Mouse (Mus musculus): ENCODE data around the gene Fer. TPM values are rescaled to one million over a fixed set of nuclear protein-coding genes. Genes with fewer than 3 reads are reported as not detected.

Gene Fer
- polyA plus RNA-seq (2014; fragmentation: Nextera tagmentation; extraction: Ambion mirVana) = 28.6 and 33.0 TPM in 2 replicates

GRCm38 (mm10) chr17:63863012-63863630, at the start of gene Fer:
Gene Fer, plus strand, starts transcription at chr17:63863062.
- WGBS = 2% methylated on average over 37 of the region's 41 CpGs
- peak within 1 kb of the TSS; percentile 89 for H3K4me2 ChIP-seq (ENCODE audit: low read length)
- H3K9ac ChIP-seq (ENCODE audit: low read length) = peak within 1 kb of the TSS; percentile 89
- H3K4me3 ChIP-seq (ENCODE audit: low read depth, low read length) = peak within 1 kb of the TSS; percentile 76
- H3K4me1 ChIP-seq (replicated peaks; ENCODE audit: control insufficient read depth, insufficient read depth, low read length) = peaks cover 11% of the 10 kb centered on the region
- DNase-seq (ENCODE audit: low spot score) = no peak
- H3K36me3 ChIP-seq (ENCODE audit: control insufficient read depth, insufficient read depth, low read length) = no peaks in the 10 kb centered on the region
- ATAC-seq (replicated peaks; ENCODE audit: low FRiP score, low TSS enrichment, low read depth) = peak; percentile 57
- no peaks in the 10 kb centered on the region for H3K27me3 ChIP-seq (replicated peaks; ENCODE audit: control insufficient read depth, insufficient read depth, low read length)
- peak within 1 kb of the TSS; percentile 83 for H3K27ac ChIP-seq (ENCODE audit: low read depth)
- H3K9me3 ChIP-seq (ENCODE audit: control insufficient read depth, low read length) = no peaks in the 10 kb centered on the region

DNA sequence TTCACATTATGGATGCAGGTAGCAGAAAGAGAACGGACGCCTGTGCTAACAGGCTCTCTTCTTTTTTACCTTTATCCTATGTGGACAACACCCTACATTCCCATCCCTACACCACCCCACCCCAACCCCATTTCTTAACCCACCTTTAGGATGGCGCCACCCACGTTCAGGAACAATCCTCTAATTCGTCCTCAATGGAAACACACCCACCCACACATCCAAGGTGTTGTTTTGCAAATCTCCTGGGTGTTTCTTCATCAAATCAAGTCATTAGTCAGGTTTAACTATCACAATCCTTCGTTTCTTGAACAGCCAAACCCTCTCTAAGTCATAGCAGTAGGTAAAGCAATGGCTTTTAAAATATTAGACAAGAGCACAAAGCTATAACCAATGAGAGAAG, 49.3 kb upstream of the Fer start:
- Histone ChIP-seq H3K27me3 (replicated peaks; ENCODE audit: control insufficient read depth, insufficient read depth, low read length) (no peaks in the 10 kb centered on the region), H3K9me3 (ENCODE audit: control insufficient read depth, low read length) (no peaks in the 10 kb centered on the region), H3K9ac (ENCODE audit: low read length) (no peak overlapping the region), H3K4me1 (replicated peaks; ENCODE audit: control insufficient read depth, insufficient read depth, low read length) (no peaks in the 10 kb centered on the region), H3K4me2 (ENCODE audit: low read length) (no peak overlapping the region), H3K36me3 (ENCODE audit: control insufficient read depth, insufficient read depth, low read length) (no peaks in the 10 kb centered on the region), H3K27ac (ENCODE audit: low read depth) (no peak overlapping the region), H3K4me3 (ENCODE audit: low read depth, low read length) (no peak overlapping the region)
- DNase-seq (ENCODE audit: low spot score) = no peak
- no peak for ATAC-seq (replicated peaks; ENCODE audit: low FRiP score, low TSS enrichment, low read depth)
- WGBS = 83% methylated on average over 6 of the region's 6 CpGs

GRCm38 (mm10) chr17:63818444-63819027, 44.3 kb upstream of the Fer start:
- Histone ChIP-seq H3K4me1 (replicated peaks; ENCODE audit: control insufficient read depth, insufficient read depth, low read length) (no peaks in the 10 kb centered on the region), H3K9me3 (ENCODE audit: control insufficient read depth, low read length) (no peaks in the 10 kb centered on the region), H3K4me2 (ENCODE audit: low read length) (no peak overlapping the region), H3K4me3 (ENCODE audit: low read depth, low read length) (no peak overlapping the region), H3K27ac (ENCODE audit: low read depth) (no peak overlapping the region), H3K27me3 (replicated peaks; ENCODE audit: control insufficient read depth, insufficient read depth, low read length) (no peaks in the 10 kb centered on the region), H3K9ac (ENCODE audit: low read length) (no peak overlapping the region), H3K36me3 (ENCODE audit: control insufficient read depth, insufficient read depth, low read length) (no peaks in the 10 kb centered on the region)
- DNase-seq (ENCODE audit: low spot score) = no peak
- ATAC-seq (replicated peaks; ENCODE audit: low FRiP score, low TSS enrichment, low read depth) = no peak
- WGBS = 65% methylated on average over 10 of the region's 10 CpGs

GRCm38 (mm10) chr17:63824141-63824540, 38.7 kb upstream of the Fer start:
- ATAC-seq (replicated peaks; ENCODE audit: low FRiP score, low TSS enrichment, low read depth) = no peak
- Histone ChIP-seq H3K4me1 (replicated peaks; ENCODE audit: control insufficient read depth, insufficient read depth, low read length) (no peaks in the 10 kb centered on the region), H3K27me3 (replicated peaks; ENCODE audit: control insufficient read depth, insufficient read depth, low read length) (no peaks in the 10 kb centered on the region), H3K4me2 (ENCODE audit: low read length) (no peak overlapping the region), H3K9ac (ENCODE audit: low read length) (no peak overlapping the region), H3K27ac (ENCODE audit: low read depth) (no peak overlapping the region), H3K4me3 (ENCODE audit: low read depth, low read length) (no peak overlapping the region), H3K36me3 (ENCODE audit: control insufficient read depth, insufficient read depth, low read length) (no peaks in the 10 kb centered on the region), H3K9me3 (ENCODE audit: control insufficient read depth, low read length) (no peaks in the 10 kb centered on the region)
- 90% methylated on average over 4 of the region's 4 CpGs for WGBS
- DNase-seq (ENCODE audit: low spot score) = no peak

- Histone ChIP-seq H3K9me3 (ENCODE audit: control insufficient read depth, low read length) (no peaks in the 10 kb centered on the region), H3K27me3 (replicated peaks; ENCODE audit: control insufficient read depth, insufficient read depth, low read length) (no peaks in the 10 kb centered on the region), H3K9ac (ENCODE audit: low read length) (no peak overlapping the region), H3K4me3 (ENCODE audit: low read depth, low read length) (no peak overlapping the region), H3K36me3 (ENCODE audit: control insufficient read depth, insufficient read depth, low read length) (no peaks in the 10 kb centered on the region), H3K27ac (ENCODE audit: low read depth) (no peak overlapping the region), H3K4me2 (ENCODE audit: low read length) (no peak overlapping the region), H3K4me1 (replicated peaks; ENCODE audit: control insufficient read depth, insufficient read depth, low read length) (no peaks in the 10 kb centered on the region)
- DNase-seq (ENCODE audit: low spot score) (no peak), ATAC-seq (replicated peaks; ENCODE audit: low FRiP score, low TSS enrichment, low read depth) (no peak)
- 86% methylated on average over 8 of the region's 8 CpGs for WGBS
Observed at GRCm38 (mm10) chr17:63826196-63826595, 36.7 kb upstream of the Fer start.

GRCm38 (mm10) chr17:63826767-63827166, 36.1 kb upstream of the Fer start:
- DNase-seq (ENCODE audit: low spot score) = no peak
- WGBS = 76% methylated on average over 7 of the region's 7 CpGs

GRCm38 (mm10) chr17:63828561-63829332, 34.1 kb upstream of the Fer start:
- no peak overlapping the region for H3K4me2 ChIP-seq (ENCODE audit: low read length)
- H3K4me1 ChIP-seq (replicated peaks; ENCODE audit: control insufficient read depth, insufficient read depth, low read length) = no peaks in the 10 kb centered on the region
- DNase-seq (ENCODE audit: low spot score) (no peak), ATAC-seq (replicated peaks; ENCODE audit: low FRiP score, low TSS enrichment, low read depth) (no peak)
- H3K9me3 ChIP-seq (ENCODE audit: control insufficient read depth, low read length) = no peaks in the 10 kb centered on the region
- H3K27ac ChIP-seq (ENCODE audit: low read depth) = no peak overlapping the region
- no peak overlapping the region for H3K9ac ChIP-seq (ENCODE audit: low read length)
- no peaks in the 10 kb centered on the region for H3K27me3 ChIP-seq (replicated peaks; ENCODE audit: control insufficient read depth, insufficient read depth, low read length)
- H3K36me3 ChIP-seq (ENCODE audit: control insufficient read depth, insufficient read depth, low read length) = no peaks in the 10 kb centered on the region
- 47% methylated on average over 5 of the region's 5 CpGs for WGBS
- H3K4me3 ChIP-seq (ENCODE audit: low read depth, low read length) = no peak overlapping the region

More at GRCm38 (mm10) chr17:63826767-63827166, 36.1 kb upstream of the Fer start:
- ATAC-seq (replicated peaks; ENCODE audit: low FRiP score, low TSS enrichment, low read depth) = no peak
- H3K27me3 ChIP-seq (replicated peaks; ENCODE audit: control insufficient read depth, insufficient read depth, low read length) = no peaks in the 10 kb centered on the region
- H3K9me3 ChIP-seq (ENCODE audit: control insufficient read depth, low read length) = no peaks in the 10 kb centered on the region
- H3K4me1 ChIP-seq (replicated peaks; ENCODE audit: control insufficient read depth, insufficient read depth, low read length) = no peaks in the 10 kb centered on the region
- no peak overlapping the region for H3K4me3 ChIP-seq (ENCODE audit: low read depth, low read length)
- no peaks in the 10 kb centered on the region for H3K36me3 ChIP-seq (ENCODE audit: control insufficient read depth, insufficient read depth, low read length)
- no peak overlapping the region for H3K9ac ChIP-seq (ENCODE audit: low read length)
- H3K4me2 ChIP-seq (ENCODE audit: low read length) = no peak overlapping the region
- no peak overlapping the region for H3K27ac ChIP-seq (ENCODE audit: low read depth)

- Histone ChIP-seq H3K4me2 (ENCODE audit: low read length) (no peak overlapping the region), H3K27ac (ENCODE audit: low read depth) (no peak overlapping the region), H3K4me3 (ENCODE audit: low read depth, low read length) (no peak overlapping the region), H3K4me1 (replicated peaks; ENCODE audit: control insufficient read depth, insufficient read depth, low read length) (no peaks in the 10 kb centered on the region), H3K9me3 (ENCODE audit: control insufficient read depth, low read length) (no peaks in the 10 kb centered on the region), H3K36me3 (ENCODE audit: control insufficient read depth, insufficient read depth, low read length) (no peaks in the 10 kb centered on the region), H3K9ac (ENCODE audit: low read length) (no peak overlapping the region), H3K27me3 (replicated peaks; ENCODE audit: control insufficient read depth, insufficient read depth, low read length) (no peaks in the 10 kb centered on the region)
- no peak for DNase-seq (ENCODE audit: low spot score)
- 70% methylated on average over 4 of the region's 4 CpGs for WGBS
- ATAC-seq (replicated peaks; ENCODE audit: low FRiP score, low TSS enrichment, low read depth) = no peak
Observed at GRCm38 (mm10) chr17:63831550-63831949, 31.3 kb upstream of the Fer start.

All from intestine, embryonic 14.5 days (tissue).